Mouse (Mus musculus) forebrain, embryonic 14.5 days (tissue): ENCODE measurements at regions not wholly inside any gene's neighbourhood (a gene's known extent, or its start where the extent isn't known, plus 50 kb on each side); places are given as distances from the start of the nearest gene placed in this dataset.

Source experiments
- ATAC-seq: fragments of 200-750 bp; cut with Nextera tagmentation; 2 replicates; pipeline ENCODE4 v1.8.0; 2017; ENCODE audit warnings: mild to moderate bottlenecking, moderate library complexity
- DNase-seq: peaks from one replicate; pipeline ENCODE4 v3.0.0-alpha.2; 2015; ENCODE audit warnings: low spot score
- H3K27ac ChIP-seq: fragments of 300-500 bp; sonication (generic); 2 replicates; pipeline ENCODE4 v1.5.1; 2014; ENCODE audit warnings: low read depth, mild to moderate bottlenecking, control low read depth, low read length, moderate library complexity
- H3K27me3 ChIP-seq: fragments of 300-500 bp; sonication (generic); replicated peaks from 2 replicates; pipeline ENCODE4 v1.6.1; 2014; ENCODE audit warnings: low read length, control low read depth, mixed read lengths; ENCODE audit not compliant: control insufficient read depth, insufficient read depth
- H3K36me3 ChIP-seq: fragments of 300-500 bp; sonication (generic); 2 replicates; pipeline ENCODE4 v1.6.1; 2014; ENCODE audit warnings: low read length, control low read depth; ENCODE audit not compliant: control insufficient read depth, insufficient read depth
- H3K4me1 ChIP-seq: fragments of 300-500 bp; sonication (generic); 2 replicates; pipeline ENCODE4 v1.6.1; 2014; ENCODE audit warnings: antibody characterized with exemption, low read length, control low read depth; ENCODE audit not compliant: control insufficient read depth, insufficient read depth
- H3K4me2 ChIP-seq: fragments of 300-500 bp; sonication (generic); 2 replicates; pipeline ENCODE4 v1.6.1; 2014; ENCODE audit warnings: mild to moderate bottlenecking, control low read depth, low read length
- H3K4me3 ChIP-seq: fragments of 300-500 bp; sonication (generic); 2 replicates; pipeline ENCODE4 v1.5.1; 2014; ENCODE audit warnings: low read depth, low read length, control low read depth
- H3K9ac ChIP-seq: fragments of 300-500 bp; sonication (generic); 2 replicates; pipeline ENCODE4 v1.6.1; 2014; ENCODE audit warnings: mild to moderate bottlenecking, low read length, control low read depth, moderate library complexity
- H3K9me3 ChIP-seq: fragments of 300-500 bp; sonication (generic); replicated peaks from 2 replicates; pipeline ENCODE4 v1.6.1; 2016; ENCODE audit warnings: low read length, control low read depth, mixed read lengths; ENCODE audit not compliant: control insufficient read depth
- WGBS: fragments of 180-500 bp; shearing (Covaris S2); extraction: QIAGEN DNeasy Blood & Tissue Kit; methylation state at CpG from one replicate; pipeline ENCODE4 v1.1.7; 2014; 5-methylcytosine and 5-hydroxymethylcytosine counted together

- DNase-seq (no peak), ATAC-seq (no peak)
- Histone ChIP-seq H3K27me3 (no peaks in the 10 kb centered on the region), H3K4me3 (no peak overlapping the region), H3K9me3 (no peaks in the 10 kb centered on the region), H3K9ac (no peak overlapping the region), H3K4me1 (no peaks in the 10 kb centered on the region), H3K36me3 (no peaks in the 10 kb centered on the region), H3K27ac (no peak overlapping the region), H3K4me2 (no peak overlapping the region)
- 92% methylated on average over 2 of the region's 2 CpGs for WGBS
Observed at GRCm38 (mm10) chr15:67481733-67482132, 981.0 kb upstream of the Lrrc6 start.

GRCm38 (mm10) chr15:67474325-67474724 is 973.6 kb upstream of the Lrrc6 start:
- DNase-seq = no peak
- ATAC-seq = no peak
- no peaks in the 10 kb centered on the region for H3K27me3 ChIP-seq
- H3K27ac ChIP-seq = no peak overlapping the region
- H3K4me2 ChIP-seq = no peak overlapping the region
- no peaks in the 10 kb centered on the region for H3K36me3 ChIP-seq
- no peak overlapping the region for H3K9ac ChIP-seq
- no peaks in the 10 kb centered on the region for H3K4me1 ChIP-seq
- no peaks in the 10 kb centered on the region for H3K9me3 ChIP-seq
- no peak overlapping the region for H3K4me3 ChIP-seq
- 87% methylated on average over 5 of the region's 5 CpGs for WGBS

- H3K27me3 ChIP-seq = no peaks in the 10 kb centered on the region
- no peak overlapping the region for H3K27ac ChIP-seq
- no peak for DNase-seq
- H3K4me1 ChIP-seq = no peaks in the 10 kb centered on the region
- H3K4me2 ChIP-seq = no peak overlapping the region
- H3K36me3 ChIP-seq = no peaks in the 10 kb centered on the region
- H3K9me3 ChIP-seq = no peaks in the 10 kb centered on the region
- no peak overlapping the region for H3K9ac ChIP-seq
- H3K4me3 ChIP-seq = no peak overlapping the region
- no peak for ATAC-seq
Observed at GRCm38 (mm10) chr15:67472979-67473378, 972.3 kb upstream of the Lrrc6 start.

- no peaks in the 10 kb centered on the region for H3K36me3 ChIP-seq
Observed at GRCm38 (mm10) chr15:67471283-67471682, 970.6 kb upstream of the Lrrc6 start.

GRCm38 (mm10) chr15:67470036-67470435 is 969.3 kb upstream of the Lrrc6 start:
- no peaks in the 10 kb centered on the region for H3K36me3 ChIP-seq
- H3K27ac ChIP-seq = no peak overlapping the region
- H3K27me3 ChIP-seq = no peaks in the 10 kb centered on the region
- ATAC-seq (no peak), DNase-seq (no peak)
- no peak overlapping the region for H3K4me3 ChIP-seq
- no peak overlapping the region for H3K9ac ChIP-seq
- H3K4me2 ChIP-seq = no peak overlapping the region
- no peaks in the 10 kb centered on the region for H3K4me1 ChIP-seq
- no peaks in the 10 kb centered on the region for H3K9me3 ChIP-seq

More at GRCm38 (mm10) chr15:67471283-67471682, 970.6 kb upstream of the Lrrc6 start:
- Histone ChIP-seq H3K27me3 (no peaks in the 10 kb centered on the region), H3K4me2 (no peak overlapping the region), H3K27ac (no peak overlapping the region), H3K9me3 (no peaks in the 10 kb centered on the region), H3K9ac (no peak overlapping the region), H3K4me1 (no peaks in the 10 kb centered on the region), H3K4me3 (no peak overlapping the region)
- 98% methylated on average over 1 of the region's 1 CpGs for WGBS
- DNase-seq (no peak), ATAC-seq (no peak)

- no peak for DNase-seq
- ATAC-seq = no peak
- 45% methylated on average over 4 of the region's 4 CpGs for WGBS
- Histone ChIP-seq H3K4me2 (no peak overlapping the region), H3K4me1 (no peaks in the 10 kb centered on the region), H3K9me3 (no peaks in the 10 kb centered on the region), H3K4me3 (no peak overlapping the region), H3K9ac (no peak overlapping the region), H3K27me3 (no peaks in the 10 kb centered on the region), H3K27ac (no peak overlapping the region), H3K36me3 (no peaks in the 10 kb centered on the region)
Observed at GRCm38 (mm10) chr15:67467404-67468345, 967.0 kb upstream of the Lrrc6 start.

- H3K27me3 ChIP-seq = no peaks in the 10 kb centered on the region
- no peak overlapping the region for H3K27ac ChIP-seq
- H3K4me3 ChIP-seq = no peak overlapping the region
- DNase-seq (no peak), ATAC-seq (no peak)
- no peaks in the 10 kb centered on the region for H3K36me3 ChIP-seq
- WGBS = 95% methylated on average over 3 of the region's 3 CpGs
- H3K4me1 ChIP-seq = no peaks in the 10 kb centered on the region
- no peak overlapping the region for H3K9ac ChIP-seq
- H3K9me3 ChIP-seq = no peaks in the 10 kb centered on the region
- H3K4me2 ChIP-seq = no peak overlapping the region
Observed at GRCm38 (mm10) chr15:67462863-67463262, 962.2 kb upstream of the Lrrc6 start.

- ATAC-seq (no peak), DNase-seq (no peak)
- WGBS = 87% methylated on average over 1 of the region's 1 CpGs
- Histone ChIP-seq H3K27ac (no peak overlapping the region), H3K4me2 (no peak overlapping the region), H3K4me1 (no peaks in the 10 kb centered on the region), H3K9ac (no peak overlapping the region), H3K36me3 (no peaks in the 10 kb centered on the region), H3K4me3 (no peak overlapping the region), H3K9me3 (no peaks in the 10 kb centered on the region), H3K27me3 (no peaks in the 10 kb centered on the region)
Observed at GRCm38 (mm10) chr15:67460384-67460783, 959.7 kb upstream of the Lrrc6 start.

GRCm38 (mm10) chr15:67434284-67434683 is 933.6 kb upstream of the Lrrc6 start:
- Histone ChIP-seq H3K27me3 (no peaks in the 10 kb centered on the region), H3K4me2 (no peak overlapping the region), H3K4me1 (no peaks in the 10 kb centered on the region), H3K4me3 (no peak overlapping the region), H3K27ac (no peak overlapping the region), H3K9me3 (no peaks in the 10 kb centered on the region), H3K36me3 (no peaks in the 10 kb centered on the region), H3K9ac (no peak overlapping the region)
- ATAC-seq (peak; percentile 80), DNase-seq (peak; percentile 67)
- WGBS = 27% methylated on average over 2 of the region's 2 CpGs
